Mouse (Mus musculus) bone marrow macrophage, adult 2 months (primary cell): ENCODE results near the gene Olfr201.
"Not testable (repeated sequence)": the region's sequence is repeated elsewhere in the genome, so short reads cannot be mapped to it uniquely, and the experiment has no call there.

Source experiments
- CTCF ChIP-seq: IDR thresholded peaks from 2 replicates; pipeline ENCODE4 v1.5.1; 2012; ENCODE audit warnings: low read depth, mild to moderate bottlenecking, low read length, moderate library complexity
- POLR2A ChIP-seq: IDR thresholded peaks from 2 replicates; pipeline ENCODE4 v1.6.1; 2012; ENCODE audit warnings: mild to moderate bottlenecking, low read depth, low read length, borderline replicate concordance

DNA sequence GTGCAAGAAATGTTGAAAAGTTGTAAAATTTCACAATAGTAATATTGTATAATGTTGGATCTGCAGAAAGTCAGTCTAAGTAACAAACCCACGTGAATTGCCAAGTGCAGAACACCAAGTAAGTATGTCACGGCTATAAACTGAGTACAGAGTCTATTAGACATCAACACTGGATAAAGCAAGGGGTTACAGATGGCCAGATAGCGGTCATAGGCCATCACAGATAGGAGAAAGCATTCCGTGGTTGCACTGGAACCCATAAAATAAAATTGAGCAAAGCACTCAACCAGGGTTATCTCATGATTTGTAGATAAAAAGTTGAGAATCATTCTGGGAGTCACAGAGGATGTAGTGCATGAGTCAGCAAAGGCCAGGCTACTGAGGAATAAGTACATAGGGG is 3.3 kb downstream of the Olfr201 start:
- not testable (repeated sequence) for TF ChIP-seq CTCF, POLR2A
